Mouse (Mus musculus) cortical plate, adult 2 months (tissue): ENCODE results near the gene Zfp523.

Experiments used
- CTCF ChIP-seq: fragments of 200-500 bp; IDR thresholded peaks from 2 replicates; pipeline ENCODE4 v1.5.1; 2011; ENCODE audit warnings: mild to moderate bottlenecking, control low read depth, low read length; ENCODE audit not compliant: insufficient read depth; ENCODE audit errors: extremely low read depth
- POLR2A ChIP-seq: fragments of 200-500 bp; IDR thresholded peaks from 2 replicates; pipeline ENCODE4 v1.6.1; 2011; ENCODE audit warnings: mild to moderate bottlenecking, low read length, control low read depth; ENCODE audit not compliant: insufficient read depth; ENCODE audit errors: extremely low read depth

DNA sequence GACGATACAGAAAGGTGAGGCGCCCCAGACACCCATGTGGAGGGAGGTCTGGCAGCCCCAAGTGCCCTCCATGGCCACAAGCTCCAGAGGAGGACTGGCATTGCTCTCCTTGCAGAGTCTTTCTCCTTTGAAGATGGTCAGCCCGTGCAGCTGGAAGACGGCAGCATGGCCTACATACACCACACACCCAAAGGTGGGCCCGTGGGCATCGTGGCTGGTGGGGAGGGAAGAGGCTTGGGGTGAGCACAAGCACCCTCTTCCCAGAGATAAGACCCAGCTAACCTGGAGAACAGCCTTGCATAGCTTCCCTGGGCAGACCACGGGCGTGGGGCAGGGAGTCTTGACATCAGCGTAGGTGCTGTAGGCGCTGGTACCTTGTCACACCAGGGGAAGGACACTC, 18.1 kb downstream of the Zfp523 start:
- TF ChIP-seq CTCF (no peak), POLR2A (no peak)
